Comparison of ENCODE assay signal across 11 mouse cellular contexts in the genomic region with DNA sequence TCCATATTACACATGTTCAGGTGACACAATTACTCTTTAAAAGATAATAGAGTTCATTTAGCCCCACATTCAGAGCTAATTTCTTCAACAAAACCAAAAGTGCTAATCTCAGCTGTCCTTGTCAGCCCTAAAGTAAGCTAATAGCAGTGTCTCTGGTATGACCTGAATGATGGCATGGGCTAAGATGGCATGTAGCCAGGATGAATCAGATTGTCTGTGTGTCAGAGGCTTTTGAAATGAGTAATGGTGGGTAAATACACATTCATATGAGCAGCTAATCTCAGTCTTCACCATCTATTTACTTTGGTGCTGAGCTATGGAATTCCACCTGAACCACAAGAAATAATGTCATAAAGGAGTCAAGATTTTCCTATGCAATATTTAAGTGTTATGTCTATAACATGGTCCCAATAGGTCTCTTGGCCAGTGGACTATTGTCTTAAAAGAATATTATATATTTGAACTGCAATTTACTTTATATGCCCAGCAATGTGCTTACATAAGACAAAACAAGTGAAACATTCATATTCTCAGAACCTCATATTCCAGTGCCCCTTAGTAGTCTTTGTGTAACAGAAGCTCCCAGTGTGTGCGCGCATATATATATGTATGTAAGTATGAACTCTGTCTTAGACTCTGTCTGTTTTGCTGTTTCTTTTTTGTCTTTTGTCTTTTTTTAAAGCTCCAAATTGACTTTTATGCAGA.
A peak's percentile ranks its signal among the peaks of the same experiment; 100 is the strongest.
DNase-seq lines count a peak whose midpoint lies in the region; ATAC-seq lines count a peak whose summit lies in the region.
"Had no signal": no experiment of that assay in that cellular context is flagged by ENCODE, and none has a peak within 500 bp of the region (broad histone marks: within the 10 kb centered on the region; RNA-seq: fewer than 3 reads in every experiment).

No protein-coding gene starts in this region.

- WGBS in forebrain, embryonic 11.5 days = 98% methylated on average over 2 of the region's 2 CpGs
- WGBS in forebrain, embryonic 14.5 days = 100% methylated on average over 2 of the region's 2 CpGs
- WGBS in midbrain, embryonic 15.5 days = 98% methylated on average over 2 of the region's 2 CpGs
- 97% methylated on average over 2 of the region's 2 CpGs for WGBS in midbrain, embryonic 16.5 days
- 97% methylated on average over 2 of the region's 2 CpGs for WGBS in stomach, embryonic 16.5 days

- no peak overlapping the region for H3K4me3 ChIP-seq in forebrain, embryonic 11.5 days (ENCODE audit: low read depth, low read length)
- H3K4me3 ChIP-seq in forebrain, embryonic 14.5 days (ENCODE audit: low read depth, low read length) = no peak overlapping the region
- H3K4me3 ChIP-seq in midbrain, embryonic 15.5 days = no peak overlapping the region
- H3K4me3 ChIP-seq in midbrain, embryonic 16.5 days (ENCODE audit: low read depth, low read length) = no peak overlapping the region
- H3K4me3 ChIP-seq in stomach, embryonic 16.5 days (replicated peaks; ENCODE audit: low read length) = no peak overlapping the region
- H3K4me3 ChIP-seq: erythroblast, embryonic 14.5 days; liver, embryonic 15.5 days had no signal

- H3K27ac ChIP-seq in forebrain, embryonic 11.5 days (ENCODE audit: low read depth, low read length) = no peak overlapping the region
- H3K27ac ChIP-seq in forebrain, embryonic 14.5 days (ENCODE audit: low read depth, low read length) = no peak overlapping the region
- H3K27ac ChIP-seq in midbrain, embryonic 15.5 days = no peak overlapping the region
- H3K27ac ChIP-seq in midbrain, embryonic 16.5 days (ENCODE audit: low read length) = no peak overlapping the region
- no peak overlapping the region for H3K27ac ChIP-seq in stomach, embryonic 16.5 days (ENCODE audit: low read length)
- H3K27ac ChIP-seq: liver, embryonic 15.5 days had no signal

- no peaks in the 10 kb centered on the region for H3K36me3 ChIP-seq in forebrain, embryonic 11.5 days (ENCODE audit: control insufficient read depth, insufficient read depth, low read length)
- H3K36me3 ChIP-seq in forebrain, embryonic 14.5 days (ENCODE audit: control insufficient read depth, insufficient read depth, low read length) = no peaks in the 10 kb centered on the region
- no peaks in the 10 kb centered on the region for H3K36me3 ChIP-seq in midbrain, embryonic 15.5 days (replicated peaks)
- H3K36me3 ChIP-seq in midbrain, embryonic 16.5 days (ENCODE audit: control insufficient read depth, insufficient read depth, low read length) = no peaks in the 10 kb centered on the region
- no peaks in the 10 kb centered on the region for H3K36me3 ChIP-seq in stomach, embryonic 16.5 days (ENCODE audit: control insufficient read depth, insufficient read depth, low read length)
- H3K36me3 ChIP-seq: liver, embryonic 15.5 days had no signal

- no peak for DNase-seq in forebrain, embryonic 11.5 days (ENCODE audit: low spot score)
- DNase-seq in forebrain, embryonic 14.5 days (ENCODE audit: low spot score) = no peak
- DNase-seq in right cerebral cortex, postnatal 4 days = no peak
- DNase-seq in lung, postnatal 10 days = no peak
- DNase-seq: cerebellum, adult 11-12 months had no signal

- H3K4me2 ChIP-seq in forebrain, embryonic 11.5 days (ENCODE audit: low read depth, low read length, severe bottlenecking) = no peak overlapping the region
- H3K4me2 ChIP-seq in forebrain, embryonic 14.5 days (ENCODE audit: low read length) = no peak overlapping the region
- no peak overlapping the region for H3K4me2 ChIP-seq in midbrain, embryonic 15.5 days
- H3K4me2 ChIP-seq in midbrain, embryonic 16.5 days (ENCODE audit: low read length) = no peak overlapping the region
- H3K4me2 ChIP-seq in stomach, embryonic 16.5 days (ENCODE audit: low read depth, low read length) = no peak overlapping the region
- H3K4me2 ChIP-seq: liver, embryonic 15.5 days had no signal

- ATAC-seq in forebrain, embryonic 11.5 days (replicated peaks; ENCODE audit: low FRiP score) = peak; percentile 15; the same call in 1 of the 2 replicates
- no peak for ATAC-seq in forebrain, embryonic 14.5 days
- peak; percentile 39; the same call in 1 of the 2 replicates for ATAC-seq in midbrain, embryonic 15.5 days (replicated peaks)
- no peak for ATAC-seq in midbrain, embryonic 16.5 days
- peak; percentile 22; the same call in 1 of the 2 replicates for ATAC-seq in common myeloid progenitor, adult 5-6 weeks (replicated peaks; ENCODE audit: low read depth, poor library complexity, severe bottlenecking)
- peak; percentile 62; the same call in 1 of the 2 replicates for ATAC-seq in stomach, embryonic 16.5 days (ENCODE audit: insufficient read depth, low FRiP score)

- no peaks in the 10 kb centered on the region for H3K9me3 ChIP-seq in forebrain, embryonic 11.5 days (ENCODE audit: control insufficient read depth, low read length)
- no peaks in the 10 kb centered on the region for H3K9me3 ChIP-seq in forebrain, embryonic 14.5 days (replicated peaks; ENCODE audit: control insufficient read depth, low read length)
- no peaks in the 10 kb centered on the region for H3K9me3 ChIP-seq in midbrain, embryonic 15.5 days
- no peaks in the 10 kb centered on the region for H3K9me3 ChIP-seq in midbrain, embryonic 16.5 days (replicated peaks; ENCODE audit: control insufficient read depth, low read length, poor library complexity, severe bottlenecking)
- no peaks in the 10 kb centered on the region for H3K9me3 ChIP-seq in stomach, embryonic 16.5 days (replicated peaks; ENCODE audit: control insufficient read depth, low read length)
- H3K9me3 ChIP-seq: liver, embryonic 15.5 days had no signal

- no peaks in the 10 kb centered on the region for H3K27me3 ChIP-seq in forebrain, embryonic 11.5 days (ENCODE audit: control insufficient read depth, insufficient read depth, low read length)
- H3K27me3 ChIP-seq in forebrain, embryonic 14.5 days (replicated peaks; ENCODE audit: control insufficient read depth, insufficient read depth, low read length) = no peaks in the 10 kb centered on the region
- H3K27me3 ChIP-seq in midbrain, embryonic 15.5 days (replicated peaks) = no peaks in the 10 kb centered on the region
- no peaks in the 10 kb centered on the region for H3K27me3 ChIP-seq in midbrain, embryonic 16.5 days (ENCODE audit: control insufficient read depth, insufficient read depth, low read depth, low read length)
- H3K27me3 ChIP-seq in stomach, embryonic 16.5 days (ENCODE audit: control insufficient read depth, insufficient read depth, low read length) = no peaks in the 10 kb centered on the region
- H3K27me3 ChIP-seq: liver, embryonic 15.5 days had no signal

- H3K9ac ChIP-seq in forebrain, embryonic 11.5 days (ENCODE audit: low read length) = no peak overlapping the region
- no peak overlapping the region for H3K9ac ChIP-seq in forebrain, embryonic 14.5 days (ENCODE audit: low read length)
- H3K9ac ChIP-seq in midbrain, embryonic 15.5 days = no peak overlapping the region
- no peak overlapping the region for H3K9ac ChIP-seq in midbrain, embryonic 16.5 days (ENCODE audit: low read depth, low read length)
- H3K9ac ChIP-seq in stomach, embryonic 16.5 days (ENCODE audit: low read length) = no peak overlapping the region
- H3K9ac ChIP-seq: liver, embryonic 15.5 days had no signal

- H3K4me1 ChIP-seq in forebrain, embryonic 11.5 days (replicated peaks; ENCODE audit: control insufficient read depth, insufficient read depth, low read length) = no peaks in the 10 kb centered on the region
- no peaks in the 10 kb centered on the region for H3K4me1 ChIP-seq in forebrain, embryonic 14.5 days (ENCODE audit: control insufficient read depth, insufficient read depth, low read length)
- no peaks in the 10 kb centered on the region for H3K4me1 ChIP-seq in midbrain, embryonic 15.5 days
- no peaks in the 10 kb centered on the region for H3K4me1 ChIP-seq in midbrain, embryonic 16.5 days (ENCODE audit: control insufficient read depth, insufficient read depth, low read length)
- H3K4me1 ChIP-seq in stomach, embryonic 16.5 days (ENCODE audit: control insufficient read depth, insufficient read depth, low read length) = no peaks in the 10 kb centered on the region

Comparison
In these comparisons a context has a peak if more than half of its experiments do, and no peak if none do; other contexts are left out.
1. ATAC-seq: peak in forebrain, embryonic 11.5 days (single experiment), midbrain, embryonic 15.5 days (single experiment), common myeloid progenitor, adult 5-6 weeks (single experiment) and stomach, embryonic 16.5 days (single experiment); none in forebrain, embryonic 14.5 days (single experiment) and midbrain, embryonic 16.5 days (single experiment).